Mouse (Mus musculus): ENCODE measurements around the gene Casc3. TPM values are rescaled to one million over a fixed set of nuclear protein-coding genes. Genes with fewer than 3 reads are reported as not detected.
"Not testable (repeated sequence)": the region's sequence is repeated elsewhere in the genome, so short reads cannot be mapped to it uniquely, and the experiment has no call there.

Casc3 gene
- polyA plus RNA-seq, 1 experiment: 72.2 TPM

- Histone ChIP-seq H3K27me3 (ENCODE audit: control insufficient read depth, insufficient read depth, low read length) (no peaks in the 10 kb centered on the region), H3K27ac (ENCODE audit: control insufficient read depth, insufficient read depth, low read length) (no peak overlapping the region), H3K4me1 (replicated peaks; ENCODE audit: control insufficient read depth, insufficient read depth, low read length) (peaks cover 15% of the 10 kb centered on the region), H3K36me3 (ENCODE audit: control insufficient read depth, insufficient read depth, low read length) (peaks cover 33% of the 10 kb centered on the region), H3K4me3 (ENCODE audit: control insufficient read depth, insufficient read depth, low read length) (no peak overlapping the region)
- WGBS: 69% methylated on average over 4 of the region's 4 CpGs
- TF ChIP-seq POLR2A (IDR thresholded peaks at IDR 0.05; ENCODE audit: control insufficient read depth, extremely low read depth, insufficient read depth, low read length, poor library complexity) (no peak), CTCF (IDR thresholded peaks at IDR 0.05; ENCODE audit: borderline replicate concordance, control insufficient read depth, extremely low read depth, insufficient read depth, low read length, poor library complexity) (no peak)
- no peak for DNase-seq
Observed at GRCm38 (mm10) chr11:98797909-98798308, 6.8 kb upstream of the Casc3 start.

- WGBS: 94% methylated on average over 2 of the region's 2 CpGs
- TF ChIP-seq POLR2A (IDR thresholded peaks at IDR 0.05; ENCODE audit: control insufficient read depth, extremely low read depth, insufficient read depth, low read length, poor library complexity): no peak
- TF ChIP-seq CTCF (IDR thresholded peaks at IDR 0.05; ENCODE audit: borderline replicate concordance, control insufficient read depth, extremely low read depth, insufficient read depth, low read length, poor library complexity): no peak
- Histone ChIP-seq H3K27me3 (ENCODE audit: control insufficient read depth, insufficient read depth, low read length) (no peaks in the 10 kb centered on the region), H3K36me3 (ENCODE audit: control insufficient read depth, insufficient read depth, low read length) (peaks cover 47% of the 10 kb centered on the region), H3K4me1 (replicated peaks; ENCODE audit: control insufficient read depth, insufficient read depth, low read length) (peaks cover 4% of the 10 kb centered on the region), H3K4me3 (ENCODE audit: control insufficient read depth, insufficient read depth, low read length) (no peak overlapping the region), H3K27ac (ENCODE audit: control insufficient read depth, insufficient read depth, low read length) (no peak overlapping the region)
- DNase-seq: no peak
Observed at GRCm38 (mm10) chr11:98808417-98808816, 3.7 kb downstream of the Casc3 start.

- peak; percentile 98 for DNase-seq
- Histone ChIP-seq H3K27ac (ENCODE audit: control insufficient read depth, insufficient read depth, low read length) (peak overlapping the region; percentile 58), H3K27me3 (ENCODE audit: control insufficient read depth, insufficient read depth, low read length) (no peaks in the 10 kb centered on the region), H3K4me3 (ENCODE audit: control insufficient read depth, insufficient read depth, low read length) (peak overlapping the region; percentile 92), H3K4me1 (replicated peaks; ENCODE audit: control insufficient read depth, insufficient read depth, low read length) (peaks cover 4% of the 10 kb centered on the region), H3K36me3 (ENCODE audit: control insufficient read depth, insufficient read depth, low read length) (peaks cover 42% of the 10 kb centered on the region)
- peak; percentile 89 for TF ChIP-seq POLR2A (IDR thresholded peaks at IDR 0.05; ENCODE audit: control insufficient read depth, extremely low read depth, insufficient read depth, low read length, poor library complexity)
- TF ChIP-seq CTCF (IDR thresholded peaks at IDR 0.05; ENCODE audit: borderline replicate concordance, control insufficient read depth, extremely low read depth, insufficient read depth, low read length, poor library complexity): peak; percentile 65; the same call in 1 of the 2 replicates
- WGBS: under 1% methylated on average over 83 of the region's 84 CpGs
Observed at GRCm38 (mm10) chr11:98809457-98810290, 5.0 kb downstream of the Casc3 start.

GRCm38 (mm10) chr11:98810686-98811085 is 6.0 kb downstream of the Casc3 start:
- TF ChIP-seq CTCF (IDR thresholded peaks at IDR 0.05; ENCODE audit: borderline replicate concordance, control insufficient read depth, extremely low read depth, insufficient read depth, low read length, poor library complexity) (no peak), POLR2A (IDR thresholded peaks at IDR 0.05; ENCODE audit: control insufficient read depth, extremely low read depth, insufficient read depth, low read length, poor library complexity) (no peak)
- Histone ChIP-seq H3K27me3 (ENCODE audit: control insufficient read depth, insufficient read depth, low read length) (no peaks in the 10 kb centered on the region), H3K4me1 (replicated peaks; ENCODE audit: control insufficient read depth, insufficient read depth, low read length) (peaks cover 4% of the 10 kb centered on the region), H3K4me3 (ENCODE audit: control insufficient read depth, insufficient read depth, low read length) (peak overlapping the region; percentile 92), H3K27ac (ENCODE audit: control insufficient read depth, insufficient read depth, low read length) (no peak overlapping the region), H3K36me3 (ENCODE audit: control insufficient read depth, insufficient read depth, low read length) (peaks cover 39% of the 10 kb centered on the region)
- 75% methylated on average over 7 of the region's 7 CpGs for WGBS
- DNase-seq: no peak

- no peaks in the 10 kb centered on the region for H3K27me3 ChIP-seq (ENCODE audit: control insufficient read depth, insufficient read depth, low read length)
- H3K27ac ChIP-seq (ENCODE audit: control insufficient read depth, insufficient read depth, low read length): no peak overlapping the region
- H3K4me1 ChIP-seq (replicated peaks; ENCODE audit: control insufficient read depth, insufficient read depth, low read length): no peaks in the 10 kb centered on the region
- H3K4me3 ChIP-seq (ENCODE audit: control insufficient read depth, insufficient read depth, low read length): no peak overlapping the region
- H3K36me3 ChIP-seq (ENCODE audit: control insufficient read depth, insufficient read depth, low read length): peaks cover 74% of the 10 kb centered on the region
- TF ChIP-seq POLR2A (IDR thresholded peaks at IDR 0.05; ENCODE audit: control insufficient read depth, extremely low read depth, insufficient read depth, low read length, poor library complexity) (no peak), CTCF (IDR thresholded peaks at IDR 0.05; ENCODE audit: borderline replicate concordance, control insufficient read depth, extremely low read depth, insufficient read depth, low read length, poor library complexity) (no peak)
- WGBS: 41% methylated on average over 1 of the region's 1 CpGs
- DNase-seq: no peak
Observed at GRCm38 (mm10) chr11:98816706-98817239, 12.1 kb downstream of the Casc3 start.

GRCm38 (mm10) chr11:98820968-98821367 is 16.3 kb downstream of the Casc3 start:
- no peak for TF ChIP-seq CTCF (IDR thresholded peaks at IDR 0.05; ENCODE audit: borderline replicate concordance, control insufficient read depth, extremely low read depth, insufficient read depth, low read length, poor library complexity)
- TF ChIP-seq POLR2A (IDR thresholded peaks at IDR 0.05; ENCODE audit: control insufficient read depth, extremely low read depth, insufficient read depth, low read length, poor library complexity): no peak
- no peaks in the 10 kb centered on the region for H3K4me1 ChIP-seq (replicated peaks; ENCODE audit: control insufficient read depth, insufficient read depth, low read length)
- H3K4me3 ChIP-seq (ENCODE audit: control insufficient read depth, insufficient read depth, low read length): no peak overlapping the region
- no peaks in the 10 kb centered on the region for H3K27me3 ChIP-seq (ENCODE audit: control insufficient read depth, insufficient read depth, low read length)
- WGBS: 53% methylated on average over 5 of the region's 5 CpGs
- DNase-seq: no peak
- H3K27ac ChIP-seq (ENCODE audit: control insufficient read depth, insufficient read depth, low read length): no peak overlapping the region
- H3K36me3 ChIP-seq (ENCODE audit: control insufficient read depth, insufficient read depth, low read length): peaks cover 83% of the 10 kb centered on the region

- 98% methylated on average over 2 of the region's 2 CpGs for WGBS
- not testable (repeated sequence) for H3K4me1 ChIP-seq (replicated peaks; ENCODE audit: control insufficient read depth, insufficient read depth, low read length); H3K27ac ChIP-seq (ENCODE audit: control insufficient read depth, insufficient read depth, low read length); H3K4me3 ChIP-seq (ENCODE audit: control insufficient read depth, insufficient read depth, low read length); DNase-seq; H3K27me3 ChIP-seq (ENCODE audit: control insufficient read depth, insufficient read depth, low read length)
- peaks cover 86% of the 10 kb centered on the region for H3K36me3 ChIP-seq (ENCODE audit: control insufficient read depth, insufficient read depth, low read length)
Observed at GRCm38 (mm10) chr11:98826071-98826470, 21.4 kb downstream of the Casc3 start.

Measured in thymus, adult 2 months (tissue).